Mouse (Mus musculus) olfactory bulb, adult 2 months (tissue): ENCODE measurements around the gene Fscn2. TPM values are rescaled to one million over a fixed set of nuclear protein-coding genes. Genes with fewer than 3 reads are reported as not detected.

ENCODE experiments used
- H3K27ac ChIP-seq: fragments of 200-500 bp; 2 replicates; pipeline ENCODE4 v1.5.1; 2012; ENCODE audit warnings: low read depth, low read length; ENCODE audit not compliant: insufficient read depth
- H3K4me1 ChIP-seq: fragments of 200-500 bp; 2 replicates; pipeline ENCODE4 v1.6.1; 2012; ENCODE audit warnings: low read length; ENCODE audit not compliant: control insufficient read depth, insufficient read depth
- H3K4me3 ChIP-seq: fragments of 200-500 bp; 2 replicates; pipeline ENCODE4 v1.5.1; 2012; ENCODE audit warnings: mild to moderate bottlenecking, low read depth, low read length, moderate library complexity; ENCODE audit not compliant: insufficient read depth
- CTCF ChIP-seq: fragments of 200-500 bp; IDR thresholded peaks from 2 replicates; pipeline ENCODE4 v1.5.1; 2012; ENCODE audit warnings: low read depth, mild to moderate bottlenecking, low read length, moderate library complexity; ENCODE audit not compliant: insufficient read depth
- POLR2A ChIP-seq: fragments of 200-500 bp; IDR thresholded peaks from 2 replicates; pipeline ENCODE4 v1.6.1; 2012; ENCODE audit warnings: mild to moderate bottlenecking, low read depth, low read length, moderate library complexity; ENCODE audit not compliant: insufficient read depth
- WGBS: fragments of 180-500 bp; shearing (Covaris S2); methylation state at CpG from one replicate; pipeline ENCODE4 v1.1.7; 2018; 5-methylcytosine and 5-hydroxymethylcytosine counted together
- polyA plus RNA-seq: library from polyadenylated mRNA; stranded (reverse); fragments of >200 nt; gene quantifications from 2 replicates; pipeline ENCODE4 v1.2.4, GENCODE M21; 2012; ENCODE audit warnings: low replicate concordance; ENCODE audit not compliant: missing spikeins, insufficient read depth, insufficient read length

The Fscn2 gene
- polyA plus RNA-seq, 1 experiment: not detected

DNA sequence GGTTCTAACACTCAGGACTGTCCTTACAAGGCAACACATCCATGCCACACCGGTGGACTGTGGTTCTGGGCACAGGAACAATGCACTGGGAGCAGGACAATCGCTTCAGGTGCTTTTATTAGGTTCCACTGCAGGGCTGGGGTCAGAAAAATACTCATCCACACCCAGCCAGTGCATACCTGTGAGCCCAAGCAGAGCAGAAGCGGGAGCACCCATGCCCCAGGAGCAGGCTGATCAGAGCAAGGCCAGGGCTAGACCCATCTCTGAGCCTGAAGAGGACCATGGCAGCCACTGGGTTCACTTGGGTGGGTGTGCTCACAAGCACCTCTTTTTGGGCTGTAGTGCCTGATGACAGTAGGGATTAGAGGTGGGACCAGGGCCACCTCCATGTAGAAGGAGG lies 18.9 kb downstream of the Fscn2 start:
- WGBS: 96% methylated on average over 3 of the region's 3 CpGs
- Histone ChIP-seq H3K4me3 (no peak overlapping the region), H3K27ac (no peak overlapping the region), H3K4me1 (peaks cover 17% of the 10 kb centered on the region)
- TF ChIP-seq POLR2A: no peak
- no peak for TF ChIP-seq CTCF

DNA sequence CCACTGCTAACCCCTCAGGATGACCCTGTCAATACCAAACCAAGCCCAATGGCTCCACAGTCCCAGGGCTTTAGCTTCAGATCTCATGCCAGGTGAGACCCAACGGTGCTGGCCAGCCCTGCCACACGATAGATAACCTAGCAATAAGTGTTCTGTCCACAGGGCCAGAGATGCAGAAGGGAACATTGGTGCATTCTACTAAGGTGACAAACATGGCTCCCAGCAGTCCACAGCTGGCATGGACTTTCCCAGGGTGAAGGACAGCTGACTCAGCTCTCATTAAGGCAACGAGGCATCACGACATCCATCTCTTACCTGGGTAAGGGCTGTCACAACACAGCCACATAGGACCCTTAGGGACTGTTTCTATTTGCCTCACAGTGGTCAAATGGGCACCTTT lies 19.8 kb downstream of the Fscn2 start:
- Histone ChIP-seq H3K4me1 (peaks cover 17% of the 10 kb centered on the region), H3K27ac (no peak overlapping the region), H3K4me3 (no peak overlapping the region)
- TF ChIP-seq POLR2A: no peak
- TF ChIP-seq CTCF: no peak
- WGBS: 89% methylated on average over 4 of the region's 4 CpGs

DNA sequence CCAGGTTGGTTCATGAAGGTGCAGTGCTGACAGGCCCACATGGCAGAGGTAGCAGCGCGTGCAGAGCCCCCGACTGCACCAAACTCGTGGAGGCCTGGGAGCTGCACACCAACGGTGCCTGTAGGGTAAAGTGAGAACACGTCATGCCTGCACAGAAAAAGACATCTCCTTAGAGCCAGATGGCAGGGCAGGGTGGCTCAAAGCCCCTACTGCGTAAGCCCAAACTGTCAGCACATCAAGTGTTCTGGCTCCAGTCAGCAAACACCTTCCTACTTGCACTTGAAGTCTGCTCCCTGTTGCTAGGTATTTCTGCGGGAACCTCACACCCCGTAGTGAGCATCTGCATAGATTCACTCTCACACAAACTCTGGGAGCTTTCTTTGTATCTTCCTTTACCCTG lies 21.2 kb downstream of the Fscn2 start:
- no peak overlapping the region for H3K27ac ChIP-seq
- 94% methylated on average over 9 of the region's 9 CpGs for WGBS
- no peak for TF ChIP-seq POLR2A
- TF ChIP-seq CTCF: no peak
- no peak overlapping the region for H3K4me3 ChIP-seq
- H3K4me1 ChIP-seq: peaks cover 10% of the 10 kb centered on the region

DNA sequence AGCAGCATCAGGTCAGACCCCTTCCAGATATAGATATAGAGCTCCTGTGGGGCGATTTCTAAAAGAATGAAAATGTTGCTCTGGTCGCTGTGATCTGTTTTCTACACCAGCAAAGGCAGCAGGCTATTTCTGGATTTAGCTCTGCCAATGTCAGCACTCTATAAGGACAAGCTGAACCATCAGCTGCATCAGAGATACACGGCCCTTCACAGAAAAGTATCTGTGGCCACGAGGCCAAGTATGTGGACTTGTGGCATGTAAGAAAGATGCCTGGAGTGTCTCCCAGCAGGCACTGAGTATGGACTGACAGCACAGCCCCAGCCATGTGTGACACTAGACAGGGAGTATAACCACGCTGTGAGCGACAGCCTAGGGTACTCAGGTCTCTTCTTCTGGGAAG lies 25.3 kb downstream of the Fscn2 start:
- no peak overlapping the region for H3K27ac ChIP-seq
- TF ChIP-seq POLR2A (no peak), CTCF (no peak)
- no peaks in the 10 kb centered on the region for H3K4me1 ChIP-seq
- 85% methylated on average over 6 of the region's 6 CpGs for WGBS
- no peak overlapping the region for H3K4me3 ChIP-seq

DNA sequence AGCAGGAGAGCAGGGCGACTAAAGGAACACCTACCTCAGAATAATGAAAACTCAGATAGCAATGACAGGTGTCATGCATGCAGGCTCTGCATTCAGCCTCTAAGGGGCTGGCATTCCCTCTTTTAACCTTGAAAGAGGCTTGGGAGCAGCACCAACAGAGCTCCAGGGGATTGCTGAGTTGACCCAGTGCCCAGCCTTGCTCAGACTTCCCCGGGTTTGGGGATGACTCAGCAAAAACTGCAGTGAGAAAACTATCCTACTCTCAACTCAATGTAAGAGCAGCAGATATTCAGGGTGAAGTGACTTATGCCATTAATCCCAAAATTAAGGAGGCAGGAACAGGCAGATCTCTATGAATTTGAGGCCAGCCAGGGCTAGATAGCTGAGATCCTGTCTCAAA lies 25.8 kb downstream of the Fscn2 start:
- 41% methylated on average over 2 of the region's 2 CpGs for WGBS
- Histone ChIP-seq H3K4me3 (no peak overlapping the region), H3K27ac (no peak overlapping the region), H3K4me1 (no peaks in the 10 kb centered on the region)
- TF ChIP-seq CTCF (no peak), POLR2A (no peak)

DNA sequence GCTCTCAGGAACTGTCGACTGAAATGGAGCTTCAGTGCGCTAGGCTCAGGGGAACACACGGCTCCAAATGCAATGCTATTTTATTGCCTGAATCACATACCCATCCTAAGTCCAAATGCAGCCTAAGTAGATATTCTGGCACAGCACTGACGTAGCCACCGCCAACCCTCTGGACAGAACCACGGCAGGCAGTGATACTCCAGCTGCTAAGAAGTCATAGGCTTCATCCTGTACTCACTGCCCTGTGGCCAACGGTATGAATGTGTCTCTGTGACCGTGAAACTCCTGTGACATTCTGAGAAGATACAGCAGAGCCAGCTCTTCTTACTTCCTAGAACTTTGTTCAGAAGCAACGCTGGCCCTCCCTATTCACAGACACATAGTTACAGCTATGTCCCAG lies 27.2 kb downstream of the Fscn2 start:
- Histone ChIP-seq H3K4me1 (no peaks in the 10 kb centered on the region), H3K4me3 (no peak overlapping the region), H3K27ac (no peak overlapping the region)
- no peak for TF ChIP-seq POLR2A
- no peak for TF ChIP-seq CTCF
- WGBS: 93% methylated on average over 9 of the region's 9 CpGs

DNA sequence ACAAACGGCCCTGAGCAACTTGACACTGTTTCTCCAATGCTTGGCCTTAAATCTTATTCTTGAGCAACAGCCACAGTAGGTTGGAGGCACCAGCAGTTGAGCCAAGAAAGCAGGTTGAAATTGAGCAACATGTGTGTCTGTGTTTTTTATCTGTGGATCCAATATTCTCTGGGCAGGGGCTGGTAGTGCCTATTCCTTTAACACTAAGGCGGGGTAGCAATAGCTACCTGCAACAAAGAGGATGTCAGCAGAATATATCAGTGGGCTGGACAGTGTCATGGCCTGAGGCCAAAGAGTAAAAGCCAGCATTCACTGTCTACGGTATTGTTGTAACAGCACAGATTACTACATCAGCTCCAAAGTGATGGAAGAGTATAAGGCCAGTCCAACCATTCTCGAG lies 34.3 kb downstream of the Fscn2 start:
- Histone ChIP-seq H3K4me3 (no peak overlapping the region), H3K4me1 (no peaks in the 10 kb centered on the region), H3K27ac (no peak overlapping the region)
- WGBS: 75% methylated on average over 4 of the region's 4 CpGs
- TF ChIP-seq POLR2A: no peak

DNA sequence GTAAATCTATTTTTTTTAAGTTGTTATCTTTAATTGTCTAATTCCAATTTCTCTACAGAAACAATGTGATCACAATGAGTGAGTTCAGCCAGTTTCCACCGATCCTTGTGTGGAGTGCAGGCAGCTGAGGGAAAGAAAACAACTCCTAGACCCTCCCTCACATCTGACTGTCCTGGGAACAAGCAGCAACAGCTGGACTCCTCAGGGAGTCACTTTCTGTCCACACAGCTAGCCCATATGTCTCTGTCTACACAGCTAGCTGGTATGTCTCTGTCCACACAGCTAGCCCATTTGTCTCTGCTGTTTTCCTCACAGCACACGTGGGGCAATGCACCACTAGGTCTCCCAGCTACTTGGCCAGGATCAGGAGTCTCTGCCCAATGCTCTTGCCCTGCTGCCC lies 36.3 kb downstream of the Fscn2 start:
- WGBS: 80% methylated on average over 2 of the region's 2 CpGs
- Histone ChIP-seq H3K27ac (no peak overlapping the region), H3K4me3 (no peak overlapping the region), H3K4me1 (no peaks in the 10 kb centered on the region)
- TF ChIP-seq POLR2A: no peak
- no peak for TF ChIP-seq CTCF

DNA sequence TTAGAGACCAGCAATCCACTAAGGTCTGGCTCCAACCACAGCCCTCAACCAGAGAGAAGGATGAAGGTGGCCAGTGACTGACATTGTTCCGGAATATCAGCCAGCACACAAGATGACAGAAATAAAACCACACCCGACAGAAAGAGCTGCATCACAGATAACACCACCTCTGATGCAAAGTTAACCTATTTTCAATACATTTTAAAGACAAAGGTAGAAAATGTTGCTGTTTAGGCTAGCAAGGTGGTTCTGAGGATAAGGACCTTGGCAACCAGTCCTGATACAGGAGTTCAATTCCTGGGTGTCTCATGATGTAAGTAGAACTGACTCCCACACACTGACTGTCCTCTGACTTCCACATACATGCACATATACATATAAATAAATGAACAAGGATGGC lies 38.0 kb downstream of the Fscn2 start:
- Histone ChIP-seq H3K4me3 (no peak overlapping the region), H3K4me1 (no peaks in the 10 kb centered on the region), H3K27ac (no peak overlapping the region)
- TF ChIP-seq CTCF (no peak), POLR2A (no peak)
- WGBS: 92% methylated on average over 2 of the region's 2 CpGs

DNA sequence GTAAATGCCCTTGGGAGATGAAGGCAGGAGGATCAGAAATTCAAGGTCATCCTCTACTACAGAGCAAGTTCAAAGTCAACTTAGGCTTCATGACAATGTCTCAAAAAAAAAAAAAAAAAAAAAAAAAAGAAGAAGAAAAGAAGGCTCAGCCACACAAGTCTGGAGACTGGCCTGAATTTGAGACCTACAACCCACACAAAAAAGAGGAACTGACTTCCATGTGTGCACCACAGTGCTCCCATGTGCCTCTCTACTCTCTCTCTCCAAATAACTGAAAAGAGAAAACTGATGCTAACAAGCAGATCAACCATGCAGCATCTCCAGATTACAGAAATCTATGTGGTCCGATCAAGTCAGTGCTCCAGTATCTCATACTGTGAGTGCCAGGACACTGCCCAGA lies 43.5 kb downstream of the Fscn2 start:
- TF ChIP-seq CTCF (no peak), POLR2A (no peak)
- Histone ChIP-seq H3K4me3 (no peak overlapping the region), H3K27ac (no peak overlapping the region), H3K4me1 (no peaks in the 10 kb centered on the region)
- 94% methylated on average over 1 of the region's 1 CpGs for WGBS

DNA sequence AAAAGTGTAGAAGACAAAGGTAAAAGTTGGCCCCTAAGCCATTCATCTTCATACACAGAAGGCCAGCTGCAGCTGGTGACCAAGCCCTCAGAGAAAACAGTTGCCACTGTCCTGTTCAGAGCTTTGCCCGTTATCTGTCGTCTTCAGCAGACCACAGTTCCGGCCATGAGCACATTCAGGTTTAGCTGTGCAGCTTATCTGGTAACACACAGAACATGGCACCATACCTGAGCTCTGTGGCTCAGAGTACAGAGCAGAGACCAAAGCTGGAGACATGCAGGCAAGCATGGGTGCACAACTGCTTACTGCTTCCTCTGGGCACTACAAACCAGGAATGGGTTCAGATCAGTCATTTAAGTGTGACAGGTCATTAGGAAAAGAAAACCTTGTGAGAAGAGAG lies 44.5 kb downstream of the Fscn2 start:
- Histone ChIP-seq H3K4me3 (no peak overlapping the region), H3K4me1 (no peaks in the 10 kb centered on the region), H3K27ac (no peak overlapping the region)
- 91% methylated on average over 3 of the region's 3 CpGs for WGBS
- no peak for TF ChIP-seq CTCF
- no peak for TF ChIP-seq POLR2A
